Mouse (Mus musculus): ENCODE results near the gene Mical1. TPM values are rescaled to one million over a fixed set of nuclear protein-coding genes. Genes with fewer than 3 reads are reported as not detected.

Mical1 gene
- total RNA-seq, 2 experiments from 2014 or later = 32.7 to 42.9 TPM

GRCm38 (mm10) chr10:41474981-41475391, 1.1 kb upstream of the Mical1 start:
- DNase-seq (ENCODE audit: low spot score in 2 of 2) = no peak

GRCm38 (mm10) chr10:41477018-41477277, 834 bp downstream of the Mical1 start:
- DNase-seq (ENCODE audit: low spot score in 2 of 2) = no peak

- peak in 1 of 2 experiments; percentile 76 for DNase-seq (ENCODE audit: low spot score in 2 of 2)
Observed at GRCm38 (mm10) chr10:41477278-41478181, 1.4 kb downstream of the Mical1 start.

DNA sequence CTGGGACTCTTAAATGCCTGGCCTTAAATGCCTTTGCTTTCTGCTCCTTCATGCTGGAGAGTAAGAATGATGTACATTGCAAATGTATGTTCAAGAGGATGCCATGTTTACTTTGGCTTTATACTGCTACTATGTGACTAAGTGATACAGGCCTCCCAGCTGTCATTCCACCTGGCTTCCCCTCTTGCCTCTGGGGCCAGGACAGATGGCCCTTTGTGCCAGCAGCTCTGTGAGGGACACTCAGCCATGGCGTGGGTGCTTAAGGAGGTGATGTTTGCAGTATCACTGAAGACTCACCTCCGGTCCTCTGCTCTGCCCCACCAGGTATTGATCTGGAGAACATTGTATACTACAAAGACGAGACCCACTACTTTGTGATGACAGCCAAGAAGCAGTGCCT, 3.8 kb downstream of the Mical1 start:
- DNase-seq (ENCODE audit: low spot score in 2 of 2) = no peak

GRCm38 (mm10) chr10:41480938-41481880, 5.1 kb downstream of the Mical1 start:
- DNase-seq (ENCODE audit: low spot score in 2 of 2) = no peak

GRCm38 (mm10) chr10:41482446-41482845, 6.3 kb downstream of the Mical1 start:
- no peak for DNase-seq (ENCODE audit: low spot score in 2 of 2)

DNA sequence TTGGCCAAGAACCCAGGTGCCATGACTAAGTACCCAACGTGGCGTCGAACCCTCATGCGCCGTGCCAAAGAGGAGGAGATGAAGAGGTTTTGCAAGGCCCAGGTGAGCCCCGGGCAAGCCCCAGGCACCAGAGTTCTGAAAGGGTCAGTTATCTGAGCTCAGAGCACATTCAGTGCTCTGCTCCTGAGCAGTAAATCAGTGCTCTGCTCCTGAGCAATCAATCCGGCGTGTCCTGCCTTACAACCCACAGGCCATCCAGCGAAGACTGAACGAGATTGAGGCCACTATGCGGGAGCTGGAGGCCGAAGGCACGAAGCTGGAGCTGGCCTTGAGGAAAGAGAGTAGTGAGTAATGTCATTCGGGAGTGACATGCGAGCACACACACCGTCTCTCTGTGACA, 9.7 kb downstream of the Mical1 start:
- no peak for DNase-seq (ENCODE audit: low spot score in 2 of 2)

DNA sequence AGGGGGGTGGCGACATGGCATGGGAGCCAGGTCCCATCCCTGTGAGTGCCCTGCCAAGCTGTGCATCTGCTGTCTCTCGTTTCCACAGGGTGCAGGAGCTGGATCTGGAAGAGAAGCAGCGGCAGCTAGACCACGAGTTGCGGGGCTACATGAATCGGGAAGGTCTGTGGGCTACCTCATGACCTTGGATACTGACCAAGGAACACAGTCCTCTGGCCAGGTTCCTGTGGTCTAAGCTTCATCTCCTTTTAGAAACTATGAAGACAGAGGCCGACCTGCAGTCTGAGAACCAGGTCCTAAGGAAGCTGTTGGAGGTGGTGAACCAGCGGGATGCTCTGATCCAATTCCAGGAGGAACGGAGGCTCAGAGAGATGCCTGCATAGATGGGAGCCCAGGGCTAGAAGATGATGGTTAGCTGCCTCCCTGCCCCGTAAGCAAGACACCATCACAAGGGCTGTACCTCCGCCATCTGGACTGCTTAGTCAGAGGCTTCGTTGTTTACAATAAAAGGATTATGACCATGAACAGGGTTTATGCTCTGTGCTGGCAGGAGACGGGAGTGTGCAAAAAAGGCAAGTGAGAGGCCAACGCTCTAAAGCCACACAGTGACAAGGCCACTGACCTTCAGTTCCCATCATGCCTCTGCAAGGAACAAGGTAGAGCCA, 10.5 kb downstream of the Mical1 start:
- no peak for DNase-seq (ENCODE audit: low spot score in 2 of 2)

- DNase-seq (ENCODE audit: low spot score in 2 of 2) = no peak
Observed at GRCm38 (mm10) chr10:41488877-41489276, 12.8 kb downstream of the Mical1 start.

GRCm38 (mm10) chr10:41489294-41489693, 13.2 kb downstream of the Mical1 start:
- DNase-seq (ENCODE audit: low spot score in 2 of 2) = no peak

DNA sequence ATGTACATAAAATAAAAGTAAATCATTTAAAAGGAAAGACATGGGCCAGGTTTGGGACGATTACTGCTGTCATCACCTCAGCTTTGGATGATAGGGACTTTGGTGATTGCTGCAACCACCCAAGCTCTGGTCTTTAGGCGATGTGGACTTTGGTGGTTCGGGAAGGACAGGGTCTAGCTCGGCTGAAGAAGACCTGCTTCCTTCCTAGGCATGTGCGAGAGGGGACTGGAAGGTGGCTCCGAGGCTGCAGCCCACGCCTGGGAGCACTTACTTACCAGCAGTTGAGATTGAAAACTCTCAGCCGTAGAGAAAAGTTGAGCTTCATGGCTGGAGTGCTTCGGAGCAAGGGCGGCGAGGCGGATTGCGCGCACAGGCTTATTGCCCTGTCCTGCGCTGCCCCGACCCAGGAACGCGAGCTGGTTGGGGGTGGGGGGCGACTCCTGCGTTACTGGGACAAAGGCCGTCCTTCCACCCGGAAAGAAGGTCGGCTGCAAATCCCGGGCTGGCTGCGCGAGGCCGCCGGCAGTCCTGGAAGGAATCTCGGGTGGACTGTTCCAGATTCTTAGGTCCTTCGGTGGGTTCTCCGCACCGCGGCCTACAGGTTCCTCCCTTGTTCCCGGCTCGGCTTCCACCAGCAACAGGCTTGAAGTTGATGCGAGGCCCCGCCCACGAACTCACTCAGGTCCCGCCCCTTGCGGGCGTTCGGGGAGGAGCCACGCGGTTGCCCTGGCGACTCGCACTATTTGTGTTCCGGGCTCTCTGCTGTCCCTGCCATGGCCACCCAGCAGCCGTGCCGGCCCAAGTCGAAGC, 13.8 kb downstream of the Mical1 start, which contains the start of the genes Smpd2 and Ppil6:
TSS of gene Smpd2 (minus strand) at position 662 of the 810 bp plus-strand sequence.
TSS of gene Ppil6 (plus strand) at position 732 of the 810 bp plus-strand sequence.
- peak; percentile 86 to 94 for DNase-seq (ENCODE audit: low spot score in 2 of 2)

- DNase-seq (ENCODE audit: low spot score in 2 of 2) = no peak
Observed at GRCm38 (mm10) chr10:41490518-41490873, 14.4 kb downstream of the Mical1 start.

DNA sequence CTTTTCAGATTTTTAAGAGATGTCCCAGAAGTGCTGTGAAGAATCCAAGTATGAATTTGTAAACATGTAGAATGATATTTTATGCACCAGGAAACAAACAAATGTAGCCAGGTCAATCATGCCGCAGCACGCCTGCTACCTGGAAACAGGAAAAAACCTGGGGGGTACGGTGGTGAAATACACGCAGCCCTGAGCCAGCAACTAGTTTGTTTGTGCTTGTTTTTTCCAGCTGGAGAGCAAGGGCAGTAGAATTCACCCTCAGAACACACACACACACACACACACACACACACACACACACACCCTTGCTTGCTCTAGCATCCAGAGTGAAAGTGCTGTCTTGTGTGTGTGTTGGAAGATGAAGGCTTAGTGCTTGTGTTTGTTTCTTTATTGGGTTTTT, 15.0 kb downstream of the Mical1 start:
- DNase-seq (ENCODE audit: low spot score in 2 of 2) = no peak

DNA sequence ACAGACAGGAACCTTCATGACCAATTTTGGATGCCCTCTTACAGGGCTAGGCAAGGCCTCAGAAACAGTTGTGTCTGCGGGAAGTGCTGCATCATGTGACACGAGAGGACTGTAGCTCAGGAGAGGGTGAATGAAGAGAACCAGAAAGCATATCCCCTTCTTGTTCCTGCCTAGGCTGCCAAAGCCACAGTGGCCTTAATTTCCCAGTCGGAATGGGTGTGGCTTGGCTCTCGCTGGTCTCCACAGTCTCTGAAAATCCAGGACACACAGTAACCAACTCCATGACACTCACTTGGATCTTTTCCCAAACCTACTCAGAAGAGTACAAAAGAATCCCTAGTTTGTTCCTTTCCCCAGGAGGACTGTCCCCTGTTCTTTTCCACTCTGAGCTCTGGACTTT, 24.8 kb downstream of the Mical1 start:
- DNase-seq (ENCODE audit: low spot score in 2 of 2) = no peak

- DNase-seq (ENCODE audit: low spot score in 2 of 2) = no peak
Observed at GRCm38 (mm10) chr10:41504996-41505395, 28.9 kb downstream of the Mical1 start.

- DNase-seq (ENCODE audit: low spot score in 2 of 2) = peak in 1 of 2 experiments; percentile 67
Observed at GRCm38 (mm10) chr10:41505446-41505845, 29.3 kb downstream of the Mical1 start.

DNA sequence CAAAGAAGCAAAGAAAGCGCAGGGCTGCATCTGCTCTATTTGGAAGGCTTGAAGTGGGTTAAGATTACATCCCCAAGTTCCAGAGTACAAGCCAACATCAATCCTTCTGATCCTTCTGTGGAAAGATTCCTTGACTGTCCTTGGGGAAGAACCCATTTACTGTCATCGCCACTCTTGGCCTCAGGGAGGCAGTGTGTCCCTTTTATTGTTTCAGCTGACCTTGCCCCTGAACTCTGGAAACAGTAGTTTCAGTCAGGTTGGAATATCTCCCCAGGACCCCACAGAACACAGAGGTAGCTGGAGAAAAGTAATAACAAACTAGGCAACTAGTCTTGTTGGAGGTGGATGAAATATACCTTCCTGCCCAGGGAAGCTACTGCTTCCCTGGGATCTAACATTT, 33.0 kb downstream of the Mical1 start:
- no peak for DNase-seq (ENCODE audit: low spot score in 2 of 2)

GRCm38 (mm10) chr10:41514301-41514700, 38.2 kb downstream of the Mical1 start:
- no peak for DNase-seq (ENCODE audit: low spot score in 2 of 2)

DNA sequence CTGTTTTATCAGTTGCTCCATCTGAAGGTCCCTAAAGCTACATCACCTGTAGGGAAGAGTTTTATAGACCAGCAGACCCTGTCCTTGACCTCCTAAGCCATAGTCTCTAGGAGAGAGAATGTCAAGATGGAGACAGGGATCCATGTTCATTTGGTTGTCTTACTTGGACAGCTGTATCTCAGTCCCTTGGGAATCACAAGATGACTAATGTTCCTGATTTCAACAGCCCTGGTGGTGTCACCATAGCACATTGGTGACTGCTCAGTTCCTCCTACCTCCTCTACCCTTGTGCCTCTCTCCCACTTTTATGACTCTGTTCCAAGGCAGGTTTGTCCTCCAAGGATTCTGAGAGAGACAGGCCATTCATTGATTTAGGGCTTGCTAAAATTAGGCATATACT, 38.8 kb downstream of the Mical1 start:
- DNase-seq (ENCODE audit: low spot score in 2 of 2) = no peak

GRCm38 (mm10) chr10:41518508-41518980, 42.4 kb downstream of the Mical1 start:
- peak; percentile 30 to 68 for DNase-seq (ENCODE audit: low spot score in 2 of 2)
